Mouse (Mus musculus) B cell, adult 62 days (primary cell): ENCODE measurements around the gene Pik3cg. TPM values are rescaled to one million over a fixed set of nuclear protein-coding genes. Genes with fewer than 3 reads are reported as not detected.

Experiments used
- total RNA-seq: library from RNA; stranded (reverse); gene quantifications from 4 replicates; pipeline ENCODE4 v1.2.4, GENCODE M21; 2023

Pik3cg gene
- 52.4 to 60.0 TPM (median 58.9 TPM) in 4 replicates for total RNA-seq

DNA sequence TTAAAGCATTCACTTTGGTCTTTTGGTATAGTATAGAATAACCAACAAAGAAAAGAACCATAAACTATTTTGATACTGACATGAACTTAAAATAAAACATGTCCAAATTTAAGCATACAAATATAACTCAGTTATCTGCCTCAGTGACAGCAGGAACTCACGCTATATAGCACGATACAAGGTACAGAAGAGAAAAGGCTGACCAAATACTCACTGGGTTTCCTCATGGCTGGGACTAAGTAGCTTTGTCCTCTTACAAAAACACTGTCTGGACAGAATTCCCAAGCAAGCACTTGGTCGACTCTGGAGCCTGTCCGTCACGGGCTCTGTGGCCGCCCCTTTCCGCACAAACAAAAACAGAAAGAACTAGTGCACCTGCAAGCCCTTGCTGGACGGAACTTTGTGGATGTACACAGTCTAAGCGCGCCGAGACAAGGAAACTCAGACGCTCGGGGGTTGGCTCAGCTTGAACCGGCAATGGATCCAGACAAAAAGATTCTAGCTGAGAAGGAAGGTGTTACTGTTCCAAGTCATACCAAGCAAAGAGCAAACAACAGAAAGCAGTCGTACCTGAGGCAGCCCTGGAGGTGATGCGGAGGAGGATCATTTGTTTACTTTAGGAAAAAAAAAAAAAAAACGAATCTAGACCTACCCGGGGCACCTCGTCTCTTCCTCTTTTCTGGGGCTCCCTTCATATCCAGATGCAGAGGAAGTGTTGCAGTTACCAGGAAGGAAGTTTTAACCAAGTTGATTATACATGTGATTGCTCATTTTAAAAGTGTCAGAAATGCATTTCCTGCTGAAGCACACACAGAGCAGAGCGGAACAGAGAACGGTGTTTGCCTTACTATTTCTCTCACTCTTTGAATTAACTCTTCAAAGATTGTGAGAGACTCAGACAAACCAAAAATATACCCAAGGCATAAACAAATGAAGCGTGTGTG, at the start of gene Pik3cg:
TSS of gene Pik3cg (minus strand) at position 712 of the 944 bp plus-strand sequence.

Other genes with a start within 250 kb of the Pik3cg start
- 0.83 to 1.7 TPM (median 1.1 TPM) in 4 replicates for gene Prkar2b, start 147.4 kb downstream of the Pik3cg start, total RNA-seq
- gene Ccdc71l, start 170.0 kb upstream of the Pik3cg start, total RNA-seq = 13.3 to 16.3 TPM (median 15.0 TPM) in 4 replicates